ENCODE assay signal across 8 mouse cellular contexts in genomic region chr5:75143092-75143491, GRCm38 (mm10). TPM values are rescaled to one million over a fixed set of nuclear protein-coding genes. Genes with fewer than 3 reads are reported as not detected.
A peak's percentile ranks its signal among the peaks of the same experiment; 100 is the strongest.
DNase-seq lines count a peak whose midpoint lies in the region; ATAC-seq lines count a peak whose summit lies in the region.

No protein-coding gene starts in this region.

- H3K27me3 ChIP-seq in limb, embryonic 15.5 days: peaks cover 4% of the 10 kb centered on the region; the same call in 1 of the 2 replicates
- H3K27me3 ChIP-seq in midbrain, embryonic 15.5 days (replicated peaks): peaks cover 63% of the 10 kb centered on the region

- no peaks in the 10 kb centered on the region for H3K36me3 ChIP-seq in limb, embryonic 15.5 days
- no peaks in the 10 kb centered on the region for H3K36me3 ChIP-seq in midbrain, embryonic 15.5 days (replicated peaks)

- no peaks in the 10 kb centered on the region for H3K9me3 ChIP-seq in limb, embryonic 15.5 days
- H3K9me3 ChIP-seq in midbrain, embryonic 15.5 days: no peaks in the 10 kb centered on the region

- peak overlapping the region; percentile 59 for H3K4me2 ChIP-seq in limb, embryonic 15.5 days
- peak overlapping the region; percentile 47 for H3K4me2 ChIP-seq in midbrain, embryonic 15.5 days

- no peak overlapping the region for H3K27ac ChIP-seq in brown adipose tissue, adult 24 weeks (replicated peaks; ENCODE audit: low read depth, low read length)
- no peak overlapping the region for H3K27ac ChIP-seq in limb, embryonic 15.5 days
- H3K27ac ChIP-seq in midbrain, embryonic 15.5 days: no peak overlapping the region

- WGBS in limb, embryonic 15.5 days: 3% methylated on average over 14 of the region's 14 CpGs
- 4% methylated on average over 14 of the region's 14 CpGs for whole genome bisulfite sequencing in midbrain, embryonic 15.5 days

- peak; percentile 58 to 77 for DNase-seq in right cerebral cortex, postnatal 10 days (ENCODE audit: low spot score in 2 of 2)
- DNase-seq in right cerebral cortex, postnatal 36 days (ENCODE audit: low spot score in 2 of 2): no peak
- DNase-seq in frontal cortex, postnatal 36 days (ENCODE audit: low spot score in 2 of 2): peak; percentile 56 to 71
- peak; percentile 58 for DNase-seq in thymus, postnatal 14 days

- peak overlapping the region; percentile 19; the same call in 1 of the 2 replicates for H3K4me3 ChIP-seq in brown adipose tissue, adult 24 weeks (ENCODE audit: insufficient read depth, low read depth, low read length)
- H3K4me3 ChIP-seq in limb, embryonic 15.5 days: peak overlapping the region; percentile 37
- H3K4me3 ChIP-seq in midbrain, embryonic 15.5 days: peak overlapping the region; percentile 26

- peak; percentile 81 for ATAC-seq in inflammation-experienced regulatory T-cells, adult 6 months
- no peak for ATAC-seq in limb, embryonic 15.5 days (ENCODE audit: insufficient number of reproducible peaks, low FRiP score, low TSS enrichment, low read depth)
- ATAC-seq in midbrain, embryonic 15.5 days (replicated peaks): 0 out of 2 replicates have a peak, but pooled peaks have one; percentile 17

- H3K9ac ChIP-seq in limb, embryonic 15.5 days: 0 out of 2 replicates have a peak overlapping the region, but pooled peaks have one; percentile 14
- no peak overlapping the region for H3K9ac ChIP-seq in midbrain, embryonic 15.5 days

- H3K4me1 ChIP-seq in brown adipose tissue, adult 24 weeks (ENCODE audit: control insufficient read depth, insufficient read depth, insufficient read length, low read length): no peaks in the 10 kb centered on the region
- H3K4me1 ChIP-seq in limb, embryonic 15.5 days: peaks cover 11% of the 10 kb centered on the region
- H3K4me1 ChIP-seq in midbrain, embryonic 15.5 days: peaks cover 4% of the 10 kb centered on the region

RNA-seq across cellular contexts. Expression of gene Pdgfra, which starts 9.0 kb away (rescaled TPM):
- polyA plus RNA-seq in brown adipose tissue, adult 24 weeks (2012; ENCODE audit: insufficient read depth, insufficient read length, missing spikeins): 6.4 and 10.3 TPM in 2 replicates
- not detected for polyA plus RNA-seq in inflammation-experienced regulatory T-cells, adult 6 months (2017; shearing (Covaris generic))
- polyA plus RNA-seq in limb, embryonic 15.5 days (2015; fragmentation: Nextera tagmentation; extraction: Ambion mirVana): 82.8 and 96.9 TPM in 2 replicates
- polyA plus RNA-seq in midbrain, embryonic 15.5 days (2015; fragmentation: Nextera tagmentation; extraction: Ambion mirVana): 11.1 and 11.3 TPM in 2 replicates

Comparison
In these comparisons a context has a peak if more than half of its experiments do, and no peak if none do; other contexts are left out.
1. DNase-seq: peak in right cerebral cortex, postnatal 10 days (2 of 2), frontal cortex, postnatal 36 days (2 of 2) and thymus, postnatal 14 days (single experiment); none in right cerebral cortex, postnatal 36 days (0 of 2).
2. Peak in every context shown above with its lines, with median percentiles within 50 percentile points of each other: H3K4me3 ChIP-seq.